In genomic region chr7:140960026-140960425, GRCm38 (mm10) we compare ENCODE assay signal across 31 mouse cellular contexts. TPM values are rescaled to one million over a fixed set of nuclear protein-coding genes. Genes with fewer than 3 reads are reported as not detected.
DNase-seq lines count a peak whose midpoint lies in the region; ATAC-seq and TF ChIP-seq lines count a peak whose summit lies in the region.
"Had no signal": no experiment of that assay in that cellular context is flagged by ENCODE, and none has a peak within 500 bp of the region (broad histone marks: within the 10 kb centered on the region; RNA-seq: fewer than 3 reads in every experiment).

No protein-coding gene starts in this region.

- H3K4me2 ChIP-seq in kidney, embryonic 15.5 days = no peak overlapping the region
- H3K4me2 ChIP-seq: forebrain, embryonic 13.5 days; heart, embryonic 12.5 days; heart, embryonic 15.5 days; hindbrain, embryonic 14.5 days had no signal

- ATAC-seq in kidney, embryonic 15.5 days (replicated peaks; ENCODE audit: low FRiP score) = no peak
- ATAC-seq: forebrain, embryonic 13.5 days; forebrain, embryonic 16.5 days; hindbrain, postnatal 0 days; inflammation-experienced regulatory T-cells, adult 6 months; intestine, postnatal 0 days had no signal

- 73% methylated on average over 5 of the region's 5 CpGs for WGBS in kidney, embryonic 15.5 days

- no peak for DNase-seq in gastrocnemius, adult 2 months
- DNase-seq in gastrocnemius, adult 8-10 months (ENCODE audit: low spot score in 2 of 2) = no peak
- no peak for DNase-seq in kidney, adult 9 months
- DNase-seq in R1 (ENCODE audit: low read depth, low spot score) = peak; percentile 71
- DNase-seq in yolk sac, embryonic 10.5 days (ENCODE audit: low spot score) = no peak
- DNase-seq in layer of hippocampus, adult 9-11 months = no peak
- DNase-seq: adrenal gland, adult 2 months; adrenal gland, postnatal 14 days; cerebellum, adult 18-20 months; cerebellum, adult 9-10 months; cerebellum, postnatal 14 days; gastrocnemius, postnatal 25 days; heart, postnatal 10 days; heart, postnatal 4 days had no signal

- no peak overlapping the region for H3K9ac ChIP-seq in kidney, embryonic 15.5 days
- H3K9ac ChIP-seq in ES-Bruce4 (ENCODE audit: low read depth, poor library complexity, severe bottlenecking) = no peak overlapping the region
- H3K9ac ChIP-seq: forebrain, embryonic 13.5 days; heart, embryonic 12.5 days; heart, embryonic 15.5 days; hindbrain, embryonic 14.5 days had no signal

- no peak for TF ChIP-seq POLR2A in ES-Bruce4 (IDR thresholded peaks at IDR 0.05; ENCODE audit: insufficient read depth, low read length)

- H3K4me3 ChIP-seq in gastrocnemius, adult 2 months = no peak overlapping the region
- no peak overlapping the region for H3K4me3 ChIP-seq in kidney, embryonic 15.5 days (replicated peaks)
- H3K4me3 ChIP-seq in ES-Bruce4 (ENCODE audit: low read depth, low read length) = no peak overlapping the region
- H3K4me3 ChIP-seq: forebrain, embryonic 13.5 days; heart, embryonic 12.5 days; heart, embryonic 15.5 days had no signal

- TF ChIP-seq EP300 in ES-Bruce4 (IDR thresholded peaks at IDR 0.05; ENCODE audit: insufficient read depth, low read depth, low read length) = peak; percentile 78

- peaks cover 26% of the 10 kb centered on the region for H3K4me1 ChIP-seq in kidney, embryonic 15.5 days
- peaks cover 9% of the 10 kb centered on the region for H3K4me1 ChIP-seq in ES-Bruce4 (ENCODE audit: control insufficient read depth, insufficient read depth, low read length)

- intact Hi-C loops in gastrocnemius, adult 2 months (cut with DNase I) = no loop called here

- peak overlapping the region; percentile 74 for H3K27ac ChIP-seq in gastrocnemius, adult 2 months
- 0 out of 2 replicates have a peak overlapping the region, but pooled peaks have one; percentile 0 for H3K27ac ChIP-seq in kidney, embryonic 15.5 days
- H3K27ac ChIP-seq in ES-Bruce4 (ENCODE audit: insufficient read depth, low read length) = peak overlapping the region; percentile 99
- H3K27ac ChIP-seq: forebrain, embryonic 10.5 days; forebrain, embryonic 13.5 days; heart, embryonic 15.5 days; hindbrain, embryonic 14.5 days; hindbrain, postnatal 0 days had no signal

- no peaks in the 10 kb centered on the region for H3K27me3 ChIP-seq in kidney, embryonic 15.5 days
- no peaks in the 10 kb centered on the region for H3K27me3 ChIP-seq in ES-Bruce4 (ENCODE audit: control insufficient read depth, insufficient read depth, low read length, poor library complexity, severe bottlenecking)

- no peak for TF ChIP-seq CTCF in gastrocnemius, adult 2 months (IDR thresholded peaks at IDR 0.05)
- no peak for TF ChIP-seq CTCF in ES-Bruce4 (IDR thresholded peaks at IDR 0.05; ENCODE audit: low read depth, low read length)

- no peaks in the 10 kb centered on the region for H3K36me3 ChIP-seq in kidney, embryonic 15.5 days
- no peaks in the 10 kb centered on the region for H3K36me3 ChIP-seq in ES-Bruce4 (ENCODE audit: control insufficient read depth, insufficient read depth, low read length, poor library complexity, severe bottlenecking)
- H3K36me3 ChIP-seq: forebrain, embryonic 10.5 days; heart, embryonic 12.5 days; heart, embryonic 15.5 days had no signal

- no peaks in the 10 kb centered on the region for H3K9me3 ChIP-seq in kidney, embryonic 15.5 days (replicated peaks)
- no peaks in the 10 kb centered on the region for H3K9me3 ChIP-seq in ES-Bruce4 (replicated peaks; ENCODE audit: control insufficient read depth, insufficient read depth, low read length, poor library complexity, severe bottlenecking)
- H3K9me3 ChIP-seq: forebrain, embryonic 10.5 days; forebrain, embryonic 13.5 days; heart, embryonic 12.5 days; heart, embryonic 15.5 days had no signal

RNA-seq across cellular contexts. Expression of gene Ifitm2, which starts 4.2 kb away (rescaled TPM):
- total RNA-seq in gastrocnemius, adult 2 months (2021) = 10 to 100 TPM; 42.2 to 82.6 TPM
- total RNA-seq in gastrocnemius, adult 8-10 months (2022) = 10 to 100 TPM; 25.1 to 51.9 (median 30.1) TPM
- 897 and 954 TPM in 2 replicates for polyA plus RNA-seq in kidney, embryonic 15.5 days (2015; fragmentation: Nextera tagmentation; extraction: Ambion mirVana)
- polyA plus RNA-seq in ES-Bruce4 (2011; ENCODE audit: insufficient read depth, insufficient read length, low read depth, missing spikeins) = 720 and 786 TPM in 2 replicates

RNA-seq across cellular contexts. Expression of gene Gm45717, which starts 4.3 kb away (rescaled TPM):
- not detected for total RNA-seq in gastrocnemius, adult 2 months (2021)
- not detected for total RNA-seq in gastrocnemius, adult 8-10 months (2022)
- 0.39 TPM in 1 of 2 replicates, not detected in the other for polyA plus RNA-seq in kidney, embryonic 15.5 days (2015; fragmentation: Nextera tagmentation; extraction: Ambion mirVana)
- 3.1 TPM in 1 of 2 replicates, not detected in the other for polyA plus RNA-seq in ES-Bruce4 (2011; ENCODE audit: insufficient read depth, insufficient read length, low read depth, missing spikeins)
- total RNA-seq: adrenal gland, adult 2 months; adrenal gland, postnatal 14 days; adrenal gland, postnatal 4 days; gastrocnemius, adult 18-20 months; gastrocnemius, postnatal 25 days; heart, adult 8-10 months; heart, postnatal 10 days; heart, postnatal 4 days; hindbrain, postnatal 0 days had no signal
- polyA plus RNA-seq: adrenal gland, adult 2 months; embryonic facial prominence, embryonic 11.5 days; embryonic facial prominence, embryonic 14.5 days; forebrain, embryonic 13.5 days; forebrain, embryonic 16.5 days; heart, embryonic 12.5 days; heart, embryonic 15.5 days; hindbrain, embryonic 11.5 days; hindbrain, embryonic 14.5 days; inflammation-experienced regulatory T-cells, adult 6 months had no signal

RNA-seq across cellular contexts. Expression of gene Ifitm1, which starts 7.0 kb away (rescaled TPM):
- total RNA-seq in gastrocnemius, adult 2 months (2021) = 1 to 10 TPM in 1 of 2 experiments, under 1 TPM in 1; 0.69 to 1.4 TPM
- under 1 TPM; 0.34 to 0.99 (median 0.77) TPM for total RNA-seq in gastrocnemius, adult 8-10 months (2022)
- polyA plus RNA-seq in kidney, embryonic 15.5 days (2015; fragmentation: Nextera tagmentation; extraction: Ambion mirVana) = 55.2 and 59.7 TPM in 2 replicates
- polyA plus RNA-seq in ES-Bruce4 (2011; ENCODE audit: insufficient read depth, insufficient read length, low read depth, missing spikeins) = 501 and 504 TPM in 2 replicates

RNA-seq across cellular contexts. Expression of gene Ifitm5, which starts 9.9 kb away (rescaled TPM):
- under 1 TPM in 1 of 2 experiments, not detected in 1; 0.33 TPM for total RNA-seq in gastrocnemius, adult 2 months (2021)
- under 1 TPM in 2 of 4 experiments, not detected in 2; 0.34 to 0.53 TPM for total RNA-seq in gastrocnemius, adult 8-10 months (2022)
- 4.3 and 21.7 TPM in 2 replicates for polyA plus RNA-seq in kidney, embryonic 15.5 days (2015; fragmentation: Nextera tagmentation; extraction: Ambion mirVana)
- 1.8 and 3.9 TPM in 2 replicates for polyA plus RNA-seq in ES-Bruce4 (2011; ENCODE audit: insufficient read depth, insufficient read length, low read depth, missing spikeins)
- total RNA-seq: gastrocnemius, adult 18-20 months; hindbrain, postnatal 0 days had no signal
- polyA plus RNA-seq: hindbrain, postnatal 0 days had no signal

RNA-seq across cellular contexts. Expression of gene Pgghg, which starts 18.8 kb away (rescaled TPM):
- total RNA-seq in gastrocnemius, adult 2 months (2021) = 1 to 10 TPM; 3.8 to 5.6 TPM
- total RNA-seq in gastrocnemius, adult 8-10 months (2022) = 1 to 10 TPM; 1.4 to 2.8 (median 2.2) TPM
- 19.5 and 23.5 TPM in 2 replicates for polyA plus RNA-seq in kidney, embryonic 15.5 days (2015; fragmentation: Nextera tagmentation; extraction: Ambion mirVana)
- polyA plus RNA-seq in ES-Bruce4 (2011; ENCODE audit: insufficient read depth, insufficient read length, low read depth, missing spikeins) = 9.4 and 9.7 TPM in 2 replicates

Comparison
In these comparisons a context has a peak if more than half of its experiments do, and no peak if none do; other contexts are left out.
1. H3K27ac ChIP-seq: peak in every context shown above with its lines; median percentile 99 in ES-Bruce4; 74 in gastrocnemius, adult 2 months; 0 in kidney, embryonic 15.5 days.